Mouse (Mus musculus): ENCODE results near the gene Prom1.
"Not testable (repeated sequence)": the region's sequence is repeated elsewhere in the genome, so short reads cannot be mapped to it uniquely, and the experiment has no call there.

The Prom1 gene

DNA sequence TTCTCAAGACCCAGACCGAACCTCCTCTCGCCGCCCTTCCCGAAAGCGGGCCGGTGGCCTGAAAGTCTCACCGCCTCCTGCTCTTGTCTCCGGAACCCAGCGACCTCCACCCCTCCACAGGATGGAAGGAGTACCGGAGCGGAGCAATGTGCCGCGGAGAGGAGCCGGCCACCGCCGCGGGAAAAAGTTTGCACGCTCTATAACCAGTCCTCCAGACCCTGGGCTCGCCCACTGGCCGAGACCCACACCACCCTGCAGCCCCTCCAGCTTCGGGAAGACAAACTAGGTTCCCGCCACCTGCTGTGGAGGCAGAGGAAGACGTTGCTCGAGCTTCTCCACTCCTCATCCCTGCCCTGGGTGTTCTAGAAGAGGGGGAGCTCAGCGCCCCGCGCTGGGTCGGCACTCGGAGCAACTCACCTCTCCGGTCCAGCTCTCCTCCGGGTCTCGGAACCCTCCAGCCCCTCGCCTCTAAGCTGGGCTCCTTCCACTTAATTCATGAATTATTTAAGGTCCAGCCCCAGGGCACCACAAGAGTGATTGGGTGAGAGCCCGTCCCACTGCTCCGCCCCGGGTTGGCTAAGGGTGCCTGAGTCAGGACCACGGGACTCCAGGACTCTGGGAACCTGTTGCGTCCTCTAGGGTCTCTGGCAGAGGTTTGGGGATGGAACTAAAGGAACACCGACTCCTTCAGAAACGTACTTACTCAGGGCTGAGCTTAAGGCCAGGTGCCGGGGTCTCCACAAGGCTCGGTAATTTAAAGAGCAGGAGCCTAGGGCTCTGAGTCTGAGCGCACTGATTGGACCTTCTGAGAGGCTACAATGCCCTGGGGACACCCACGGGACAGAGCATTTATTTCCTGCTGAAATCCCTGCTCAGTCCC lies at the start of gene Prom1:
Gene Prom1 (minus strand): TSS at position 802 of the 880 bp plus-strand sequence.
- no peak for DNase-seq (ENCODE audit: low read depth, low spot score)

DNA sequence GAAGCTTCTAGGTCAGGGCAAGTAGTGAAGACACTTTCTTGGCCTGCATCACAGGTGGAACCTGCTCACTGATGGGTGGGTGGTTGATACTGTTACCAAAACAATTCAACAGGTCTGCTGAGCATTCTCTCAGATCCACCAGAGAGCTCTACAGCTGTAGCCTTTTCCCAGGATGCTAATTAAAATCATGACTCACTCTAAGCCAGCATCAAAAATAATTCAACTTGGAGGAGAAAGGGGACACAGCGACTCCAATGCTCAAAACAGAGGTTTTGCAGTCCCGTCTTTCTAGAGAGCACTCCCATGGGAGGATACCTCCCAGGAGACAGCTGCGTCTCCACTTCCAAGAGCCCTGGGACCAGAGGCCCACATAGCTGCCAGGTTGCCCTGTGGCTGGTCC lies 45.9 kb upstream of the Prom1 start:
- DNase-seq (ENCODE audit: low read depth, low spot score) = no peak

DNA sequence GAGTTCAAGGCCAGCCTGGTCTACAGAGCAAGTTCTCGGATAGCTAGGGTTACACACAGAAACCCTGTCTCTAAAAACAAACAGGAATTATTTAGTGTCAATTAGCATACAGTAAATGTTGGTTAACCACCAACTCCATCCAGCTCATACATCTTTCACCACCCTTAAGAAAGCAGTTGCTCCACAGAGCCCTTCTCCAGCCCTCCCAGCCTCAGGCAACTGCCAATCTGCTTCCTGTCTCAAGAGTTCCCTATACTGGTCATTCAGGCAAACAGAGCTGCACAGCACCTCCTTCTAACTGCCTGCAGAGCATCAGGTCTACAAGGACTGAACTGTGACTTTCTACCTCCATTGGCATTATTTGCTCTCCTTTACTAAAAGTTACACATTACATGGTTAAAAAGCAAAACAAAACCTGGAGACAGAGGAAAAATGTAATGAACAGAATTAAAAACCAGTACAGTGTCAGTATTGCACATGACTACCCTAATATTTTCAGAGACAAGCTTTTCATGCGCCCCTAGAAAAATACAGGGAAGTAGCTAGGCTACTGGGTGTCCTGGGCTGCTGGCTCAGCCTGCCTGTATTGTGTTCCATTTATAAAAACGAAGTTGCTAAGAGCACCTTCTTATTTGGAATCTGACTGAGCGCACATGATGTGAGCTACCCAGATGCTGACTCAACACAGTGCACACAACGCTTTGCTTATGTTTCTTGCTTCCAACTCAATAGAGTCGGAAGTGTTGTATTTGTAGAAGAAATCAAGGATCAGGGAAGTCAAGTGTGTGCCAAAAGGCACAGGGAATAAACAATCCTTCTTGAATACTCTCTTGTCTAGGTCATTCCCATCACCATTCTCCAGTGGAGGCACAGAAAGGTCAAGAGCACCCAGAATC lies 44.9 kb upstream of the Prom1 start:
- no peak for DNase-seq (ENCODE audit: low read depth, low spot score)

DNA sequence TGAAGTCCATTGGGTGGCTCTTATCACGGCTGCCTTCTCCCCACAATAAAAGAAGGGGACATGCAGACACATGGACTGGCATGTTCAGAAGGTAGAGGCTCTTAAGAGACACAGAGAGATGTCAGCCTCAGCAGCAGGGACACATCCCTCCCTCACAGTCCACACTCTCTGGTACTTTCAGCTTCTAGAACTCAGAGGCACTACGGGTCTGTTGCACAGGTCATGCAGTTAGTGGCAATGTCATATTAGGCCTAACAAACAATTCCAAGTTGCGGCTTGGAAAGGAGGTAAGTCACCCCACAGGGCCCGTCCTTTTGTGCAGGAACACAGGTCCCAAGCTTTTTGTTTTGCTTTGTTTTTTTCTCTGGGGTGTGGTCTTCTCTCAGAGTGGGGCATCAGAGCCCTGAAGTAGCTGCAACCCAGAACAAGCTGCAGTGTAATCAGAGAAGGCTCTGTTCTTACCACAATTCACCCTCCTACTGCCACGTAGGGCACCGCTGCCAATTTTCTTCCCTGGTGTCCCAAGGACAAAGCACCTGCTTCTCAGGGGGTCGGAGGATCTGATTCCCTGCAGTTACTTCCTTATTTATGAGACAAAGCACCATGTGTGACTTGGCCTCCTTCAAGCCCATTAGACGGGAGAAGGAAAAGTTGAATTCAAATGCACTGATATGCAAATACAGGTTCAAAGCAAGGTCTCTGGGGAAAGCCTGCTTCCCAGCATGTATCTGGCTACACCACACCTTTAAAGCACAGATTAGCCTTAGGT lies 41.8 kb upstream of the Prom1 start:
- DNase-seq (ENCODE audit: low read depth, low spot score) = no peak

DNA sequence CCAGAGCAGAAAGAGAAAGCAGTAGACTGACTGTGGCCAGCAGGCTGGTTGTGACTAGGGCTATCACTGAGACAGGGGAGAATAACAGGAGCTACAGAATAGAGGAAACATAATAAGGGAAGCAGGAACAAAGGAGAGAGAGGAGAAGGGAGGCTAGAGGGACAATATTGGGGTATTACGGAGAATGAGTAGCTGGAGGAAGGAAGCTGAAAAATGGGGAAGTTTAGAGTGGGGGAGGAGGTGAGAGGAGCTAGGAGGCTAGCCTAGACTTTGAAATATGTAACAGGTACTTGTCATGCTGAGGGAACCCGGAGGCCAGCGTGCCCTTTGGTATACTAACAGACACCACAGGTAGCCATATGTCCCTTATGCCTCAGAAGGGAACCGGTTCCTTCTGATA lies 25.7 kb upstream of the Prom1 start:
- no peak for DNase-seq (ENCODE audit: low read depth, low spot score)

DNA sequence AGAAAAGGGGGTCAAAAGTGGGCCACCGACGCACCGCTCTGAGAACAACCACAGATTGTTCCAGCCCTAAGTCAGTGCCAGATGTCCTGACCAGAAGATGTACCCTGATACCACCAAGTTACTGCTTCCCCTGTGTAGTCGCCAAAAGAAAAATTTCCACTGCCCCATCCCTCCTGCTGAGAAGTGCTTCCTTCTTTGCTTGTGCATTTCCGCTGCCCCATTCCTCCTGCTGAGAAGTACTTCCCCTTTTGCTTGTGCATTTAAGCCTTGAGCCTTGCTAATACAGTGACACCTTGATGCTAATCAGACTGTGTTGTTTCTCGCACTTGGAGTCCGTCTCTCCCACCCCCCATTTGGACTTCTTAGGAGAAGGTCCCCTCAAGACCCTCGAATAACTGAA lies 24.7 kb upstream of the Prom1 start:
- not testable (repeated sequence) for DNase-seq (ENCODE audit: low read depth, low spot score)

DNA sequence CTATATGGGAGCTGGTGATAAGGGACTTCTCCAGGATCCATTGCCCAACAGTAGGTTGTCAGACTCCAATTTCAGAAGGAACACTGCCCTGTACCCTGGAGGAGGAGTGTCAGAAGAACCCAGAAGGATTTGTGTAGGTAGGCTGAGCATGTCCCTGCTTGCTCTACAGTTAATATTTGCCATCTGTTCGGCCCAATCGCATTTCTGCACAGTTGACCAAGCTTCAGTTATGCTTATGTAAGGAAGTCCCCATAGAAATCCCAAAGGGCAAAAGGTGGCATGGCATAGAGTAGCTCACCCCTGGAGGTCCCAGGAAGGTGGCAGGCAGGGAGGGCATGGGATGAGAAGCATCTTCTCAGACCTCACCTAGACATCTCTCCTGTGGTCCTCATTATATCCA lies 19.6 kb upstream of the Prom1 start:
- no peak for DNase-seq (ENCODE audit: low read depth, low spot score)

DNA sequence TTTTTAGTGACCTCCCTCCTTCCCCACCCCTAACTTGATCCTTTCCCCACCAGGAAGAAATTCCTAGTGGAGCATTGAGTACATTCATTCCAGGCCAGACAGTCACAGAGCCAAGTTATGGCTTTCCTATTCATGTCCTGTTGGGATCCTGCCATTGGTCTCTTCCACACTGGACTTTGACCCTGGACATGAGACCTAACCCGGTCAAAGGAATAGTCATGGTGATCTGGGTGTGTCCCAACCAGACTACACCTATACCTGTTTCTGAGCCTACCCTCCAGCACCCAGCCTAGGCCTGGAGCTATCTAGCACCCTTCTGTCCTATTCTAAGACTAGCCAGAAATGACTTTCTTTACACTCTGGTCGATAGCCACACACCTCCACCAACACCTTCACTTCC lies 11.3 kb upstream of the Prom1 start:
- DNase-seq (ENCODE audit: low read depth, low spot score) = no peak

DNA sequence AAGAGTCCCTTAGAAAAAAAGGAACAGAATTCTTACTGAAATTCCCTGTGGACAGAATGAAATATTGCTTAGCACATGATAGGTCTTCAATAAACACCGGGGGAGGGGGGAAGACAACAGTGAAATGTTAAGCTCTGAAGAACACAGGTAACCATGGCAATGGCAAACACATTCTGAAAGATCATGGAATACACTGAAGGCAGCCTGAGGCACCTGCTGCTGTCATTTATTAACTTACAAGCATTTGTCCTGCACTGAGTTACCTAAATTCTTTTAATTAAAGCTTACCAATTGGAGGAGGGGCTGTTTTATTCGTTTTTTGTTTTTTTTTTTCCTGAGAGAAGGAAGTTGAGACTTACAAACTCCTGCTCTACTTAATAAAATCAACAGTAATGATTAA lies 7.3 kb upstream of the Prom1 start:
- no peak for DNase-seq (ENCODE audit: low read depth, low spot score)

DNA sequence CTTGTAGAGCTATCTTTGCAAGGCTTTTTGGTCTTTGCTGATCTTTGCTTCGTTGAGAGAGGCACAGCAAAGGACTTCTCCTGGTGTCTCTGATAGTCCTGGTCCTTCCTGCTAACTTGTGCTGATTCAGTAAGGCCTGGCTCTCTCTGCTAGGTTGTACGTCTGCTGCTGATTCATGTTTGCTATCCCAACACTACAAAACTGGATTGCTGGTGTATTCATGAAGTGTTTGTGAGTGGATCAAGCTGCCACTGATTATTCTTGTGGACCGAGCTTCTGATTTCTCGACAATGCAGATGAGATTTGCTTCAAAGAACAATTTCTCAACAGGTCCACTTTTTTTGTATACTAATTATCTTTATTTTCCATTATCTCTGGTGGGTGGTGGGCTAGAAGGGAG lies 6.3 kb upstream of the Prom1 start:
- DNase-seq (ENCODE audit: low read depth, low spot score) = no peak

DNA sequence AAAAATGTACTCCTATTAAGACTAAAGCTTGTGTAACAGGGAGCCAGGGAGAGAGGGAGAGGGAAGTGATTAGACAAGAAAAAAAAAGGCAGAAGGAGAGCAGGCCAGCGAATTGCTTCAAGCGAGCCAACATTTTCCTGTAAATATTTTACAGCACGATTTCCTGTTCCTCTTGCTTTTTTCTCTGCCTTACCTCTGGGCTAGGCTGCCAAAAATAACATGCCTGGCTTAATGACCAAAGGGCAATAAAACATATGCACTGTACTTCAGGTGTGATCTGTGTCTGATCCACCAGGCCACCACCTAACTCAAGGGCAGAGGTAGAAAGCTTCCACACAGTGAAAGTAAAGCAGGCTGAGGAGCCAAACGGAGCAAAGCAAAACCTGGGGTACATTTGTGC lies 3.4 kb upstream of the Prom1 start:
- DNase-seq (ENCODE audit: low read depth, low spot score) = no peak

DNA sequence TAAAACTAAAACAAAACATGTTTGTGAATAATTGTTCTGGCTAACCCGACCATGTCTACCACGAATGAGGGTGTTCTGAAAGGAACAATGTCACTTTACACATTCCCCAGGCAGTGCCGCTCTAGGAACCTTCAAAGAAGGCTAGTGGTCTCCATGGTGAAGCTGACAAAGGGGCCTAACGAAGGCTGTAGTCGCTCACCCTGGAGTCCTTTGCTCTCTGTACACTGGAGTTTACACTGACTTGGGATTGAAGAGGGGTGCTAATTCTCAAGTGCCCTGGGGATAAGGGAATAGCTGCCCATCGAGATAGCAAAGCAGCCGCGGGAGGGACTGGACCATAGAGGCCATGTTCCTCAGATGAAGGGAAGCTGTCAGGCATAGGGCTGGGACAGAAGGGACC lies 2.9 kb upstream of the Prom1 start:
- DNase-seq (ENCODE audit: low read depth, low spot score) = no peak

DNA sequence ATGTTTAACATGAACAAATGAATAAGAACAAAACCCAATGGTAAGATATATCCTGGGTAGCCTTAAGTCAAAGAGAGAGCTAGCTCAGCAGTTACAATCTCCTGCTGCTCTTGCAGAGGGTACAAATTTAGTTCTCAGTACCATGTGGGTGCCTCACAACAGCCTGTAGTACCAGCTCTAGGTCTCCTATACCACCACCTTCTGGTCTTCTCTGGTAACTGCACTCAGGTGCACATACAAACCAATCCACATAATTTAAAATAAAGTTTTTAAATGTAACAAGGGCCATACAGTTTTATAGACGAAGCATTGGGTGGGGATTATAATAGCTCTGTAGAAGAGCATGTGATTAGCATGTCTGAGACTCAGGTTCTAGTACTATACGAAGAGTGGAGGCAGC lies 2.3 kb upstream of the Prom1 start:
- no peak for DNase-seq (ENCODE audit: low read depth, low spot score)

DNA sequence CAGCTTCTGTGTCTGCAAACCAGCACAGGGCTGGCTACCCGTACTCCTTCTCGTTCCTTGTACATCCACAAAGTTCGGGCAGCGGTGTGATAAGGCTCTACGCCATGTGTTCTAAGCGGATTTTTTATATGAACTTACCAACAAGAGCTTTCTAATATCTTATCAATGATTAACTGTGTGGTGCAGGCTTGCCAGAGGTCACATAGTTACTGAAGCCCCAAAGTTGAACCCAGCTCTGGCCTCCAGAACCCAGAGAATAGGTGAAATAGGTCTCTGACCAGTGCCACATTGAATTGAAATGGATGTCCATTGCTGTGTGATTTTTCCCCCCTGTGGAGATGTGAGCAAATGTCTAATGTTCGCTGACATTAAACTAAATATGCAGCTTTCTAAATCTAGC lies 1.3 kb upstream of the Prom1 start:
- no peak for DNase-seq (ENCODE audit: low read depth, low spot score)

DNA sequence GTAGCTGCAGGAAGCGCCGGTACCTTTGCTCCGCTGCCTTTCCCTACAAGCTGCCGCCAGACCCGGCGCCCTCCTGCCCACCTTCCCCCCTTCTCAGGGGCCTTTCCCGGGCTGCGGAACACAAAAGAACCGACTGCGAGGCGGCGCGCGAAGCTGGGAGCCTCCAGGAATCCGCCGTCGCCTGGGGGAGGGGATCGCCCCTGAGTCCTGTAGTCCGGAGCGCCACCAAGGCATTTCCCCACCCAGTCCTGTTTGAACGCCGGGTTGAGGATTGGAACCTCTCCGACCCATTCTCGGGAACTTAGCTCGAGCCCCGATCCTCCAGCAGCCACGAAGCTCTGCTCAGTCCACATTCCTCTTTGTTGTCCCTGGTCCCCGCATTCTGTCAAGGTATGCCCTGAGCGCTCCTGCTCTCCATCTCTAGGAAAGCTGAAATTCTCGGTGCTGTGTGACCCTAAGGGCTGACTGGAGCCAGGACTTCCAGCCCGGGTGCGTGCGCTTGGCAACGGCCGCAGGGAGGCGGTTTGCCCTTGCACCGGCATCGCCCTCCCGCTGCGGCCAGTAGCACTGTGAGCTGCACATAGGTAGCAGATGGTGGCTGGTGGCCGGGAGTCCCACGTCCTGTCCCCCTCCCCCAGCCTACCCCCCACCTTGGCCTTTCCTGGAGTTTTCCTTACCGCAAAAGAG lies 1.1 kb downstream of the Prom1 start:
- DNase-seq (ENCODE audit: low read depth, low spot score) = no peak

DNA sequence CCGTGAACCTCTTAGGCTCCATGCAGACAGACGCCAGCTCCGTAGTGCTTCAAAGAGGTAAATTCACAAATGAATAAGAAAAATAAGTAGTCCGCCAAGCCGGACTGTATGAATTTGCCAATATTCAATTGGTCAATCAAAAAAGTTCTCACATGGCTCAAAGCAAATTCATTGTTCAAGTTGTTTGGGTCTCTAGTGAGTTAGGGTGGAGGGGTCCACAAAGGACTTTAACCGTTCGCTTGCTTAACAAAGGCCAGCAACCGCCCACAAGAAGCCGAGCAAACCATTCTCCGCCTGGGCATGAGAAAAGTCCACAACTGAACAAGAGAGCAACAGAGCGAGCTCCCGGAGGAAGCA lies 1.7 kb downstream of the Prom1 start:
- DNase-seq (ENCODE audit: low read depth, low spot score) = no peak

DNA sequence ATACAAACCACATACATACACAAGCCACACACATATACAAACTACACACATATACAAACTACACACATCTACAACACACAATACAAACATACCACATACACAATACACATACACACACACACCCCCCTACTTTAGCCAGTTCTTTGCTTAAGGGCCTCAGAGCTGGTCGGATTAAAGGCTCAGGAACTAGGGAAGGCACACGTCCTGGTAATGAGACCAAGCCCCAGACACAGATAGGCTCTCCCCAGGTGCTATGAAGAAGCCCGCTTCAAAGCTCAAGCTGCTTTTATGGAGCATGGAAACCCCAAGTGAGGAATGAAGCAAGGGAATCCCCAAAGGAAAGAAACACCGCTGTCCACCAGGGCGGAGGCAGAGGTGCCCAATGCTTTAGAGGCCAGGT lies 4.8 kb downstream of the Prom1 start:
- DNase-seq (ENCODE audit: low read depth, low spot score) = no peak

DNA sequence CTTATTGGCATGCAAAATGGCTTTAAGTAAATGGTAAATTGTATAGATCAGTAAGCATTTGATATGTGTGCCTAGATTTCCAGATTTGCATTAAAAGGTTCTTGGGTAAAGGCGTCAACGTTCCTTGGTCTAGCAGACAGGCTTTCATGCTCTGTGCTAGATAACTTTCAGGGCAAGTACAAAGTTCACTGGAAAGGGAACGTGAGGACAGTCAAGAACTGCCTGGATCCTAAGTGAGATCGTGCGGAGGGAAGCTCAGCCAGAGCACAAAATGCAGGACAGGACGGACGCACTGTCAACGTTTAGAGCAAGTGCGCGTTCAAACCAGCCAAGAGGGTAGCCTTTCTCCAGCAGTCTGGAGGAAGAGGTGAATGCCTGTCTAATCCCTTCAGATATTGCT lies 5.7 kb downstream of the Prom1 start:
- no peak for DNase-seq (ENCODE audit: low read depth, low spot score)

DNA sequence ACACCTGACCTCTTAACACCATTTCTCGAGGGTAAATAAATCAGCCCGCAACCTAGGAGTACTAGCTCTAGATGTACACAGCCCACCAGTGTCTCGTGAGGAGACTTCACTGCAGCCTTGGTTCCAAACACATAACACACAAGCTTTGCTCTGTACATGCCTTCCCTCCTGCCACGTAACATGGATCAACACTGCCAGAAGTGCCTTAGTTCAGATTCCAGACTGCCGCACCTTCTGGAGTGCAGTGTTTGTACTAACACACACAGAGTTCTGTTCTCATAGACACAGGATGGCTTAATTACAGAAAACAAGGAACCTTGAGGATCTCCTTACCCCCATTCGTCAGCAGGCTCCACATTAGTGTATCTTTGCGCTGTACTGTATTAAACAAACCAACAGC lies 6.1 kb downstream of the Prom1 start:
- no peak for DNase-seq (ENCODE audit: low read depth, low spot score)

DNA sequence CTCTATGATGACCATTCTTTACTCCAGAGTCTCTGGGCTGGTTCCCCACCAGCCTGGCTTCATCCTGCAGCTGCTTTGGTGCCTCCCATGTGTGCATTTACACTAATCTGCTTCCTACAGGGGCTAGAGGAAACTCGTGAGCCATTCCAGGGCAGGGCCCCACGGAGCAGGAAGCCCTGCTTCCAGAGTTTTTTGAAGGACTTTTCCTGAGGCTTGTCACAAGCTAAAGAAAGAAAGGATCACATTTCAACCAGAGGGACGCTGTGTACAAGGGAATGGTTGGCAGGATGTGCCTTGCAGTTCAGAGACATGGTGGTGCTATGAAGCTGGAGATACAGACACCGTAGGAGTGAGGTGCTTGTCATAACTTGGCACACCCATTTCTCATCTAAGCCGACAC lies 14.8 kb downstream of the Prom1 start:
- DNase-seq (ENCODE audit: low read depth, low spot score) = no peak

DNA sequence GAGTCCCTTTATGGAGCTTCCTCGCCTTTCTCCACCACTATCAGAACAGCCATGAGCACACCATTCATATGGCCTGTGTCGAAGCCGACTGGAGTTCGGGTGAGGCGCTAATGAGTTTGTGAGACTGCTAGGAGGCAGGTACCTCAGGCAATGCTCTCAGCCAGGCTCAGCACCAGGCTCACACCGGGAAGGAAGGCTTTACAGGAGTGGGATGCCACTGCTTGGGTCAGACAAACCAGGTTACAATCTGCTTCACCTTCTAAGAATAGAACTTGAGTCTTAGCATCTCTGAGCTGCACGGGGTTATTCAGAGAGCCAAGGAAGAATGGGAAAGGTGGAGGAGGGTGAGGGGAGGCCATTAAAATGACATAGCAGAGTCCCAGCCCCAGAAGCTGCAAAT lies 16.0 kb downstream of the Prom1 start:
- no peak for DNase-seq (ENCODE audit: low read depth, low spot score)

DNA sequence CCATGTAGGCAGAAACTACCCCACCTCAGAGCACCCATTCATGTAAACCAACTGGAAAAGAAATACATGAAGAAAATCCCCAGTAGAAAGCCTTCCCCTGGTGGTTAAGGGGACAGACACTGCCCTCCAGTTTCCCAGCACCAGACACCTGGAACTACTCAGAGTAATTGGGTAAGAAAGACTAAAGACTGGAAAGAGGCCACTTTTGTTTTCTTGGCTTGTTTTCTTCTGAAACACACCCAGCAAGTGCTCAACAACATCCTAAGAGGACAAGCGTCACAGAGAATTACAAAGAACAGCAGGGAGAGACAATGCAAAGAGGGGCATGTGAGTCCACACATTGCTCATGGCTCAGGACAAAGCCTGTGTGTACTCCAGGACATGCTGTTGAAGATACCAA lies 20.7 kb downstream of the Prom1 start:
- DNase-seq (ENCODE audit: low read depth, low spot score) = no peak
